Mouse (Mus musculus): ENCODE results near the gene Ptprs. TPM values are rescaled to one million over a fixed set of nuclear protein-coding genes. Genes with fewer than 3 reads are reported as not detected.

The Ptprs gene
- polyA plus RNA-seq, 1 experiment from 2014 or later = 210 TPM

DNA sequence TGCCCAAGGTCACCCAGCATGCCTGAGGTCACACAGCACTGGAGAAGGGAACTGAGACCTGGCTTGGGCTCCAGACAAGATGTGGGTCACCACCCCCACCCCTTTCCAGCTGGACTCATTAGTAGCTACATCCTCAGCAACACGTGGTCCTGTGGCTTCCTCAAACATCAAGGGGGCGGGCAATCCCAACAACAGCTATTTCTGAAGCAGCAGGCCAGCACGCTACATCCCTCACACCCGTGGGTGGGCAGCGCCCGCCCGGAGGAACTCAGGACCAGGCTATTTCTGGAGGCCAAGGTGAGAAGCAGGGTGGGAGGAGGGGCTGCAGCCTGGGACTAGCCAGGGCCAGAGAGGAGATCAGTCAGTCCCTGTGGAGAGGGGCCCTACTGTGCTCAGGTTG is 7.4 kb downstream of the Ptprs start:
- no peak overlapping the region for H3K4me2 ChIP-seq (ENCODE audit: low read depth, low read length, severe bottlenecking)
- peaks cover 2% of the 10 kb centered on the region; the same call in 1 of the 2 replicates for H3K36me3 ChIP-seq (ENCODE audit: control insufficient read depth, insufficient read depth, low read length)
- H3K27me3 ChIP-seq (ENCODE audit: control insufficient read depth, insufficient read depth, low read length) = peaks cover 6% of the 10 kb centered on the region
- H3K9ac ChIP-seq (ENCODE audit: low read length) = no peak overlapping the region
- ATAC-seq (replicated peaks; ENCODE audit: low FRiP score) (no peak), DNase-seq (ENCODE audit: low spot score) (no peak)
- H3K4me1 ChIP-seq (replicated peaks; ENCODE audit: control insufficient read depth, insufficient read depth, low read length) = peaks cover 54% of the 10 kb centered on the region
- no peak overlapping the region for H3K4me3 ChIP-seq (ENCODE audit: low read depth, low read length)
- H3K27ac ChIP-seq (ENCODE audit: low read depth, low read length) = peak overlapping the region; percentile 50
- 77% methylated on average over 7 of the region's 7 CpGs for WGBS
- no peaks in the 10 kb centered on the region for H3K9me3 ChIP-seq (ENCODE audit: control insufficient read depth, low read length)

DNA sequence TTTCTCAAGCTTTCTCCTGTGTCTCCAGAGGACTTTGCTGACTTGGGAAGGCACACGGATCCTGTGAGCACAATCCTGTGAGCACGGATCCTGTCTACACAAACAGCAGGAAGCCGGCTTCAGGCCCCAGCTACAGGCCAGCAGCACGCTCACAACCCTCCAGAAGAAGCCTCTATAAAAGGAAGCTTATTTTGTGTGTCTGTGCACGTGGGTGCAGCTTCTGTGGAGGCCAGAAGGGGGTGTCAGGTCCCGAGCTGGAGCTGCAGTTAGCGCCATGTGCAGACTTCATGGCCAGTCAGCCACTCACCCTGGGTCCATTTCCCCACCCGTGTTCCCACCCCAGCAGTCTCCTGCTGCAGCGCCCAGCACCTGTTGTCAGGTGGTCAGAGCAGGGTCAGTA is 7.9 kb downstream of the Ptprs start:
- ATAC-seq (replicated peaks; ENCODE audit: low FRiP score) = no peak
- no peak for DNase-seq (ENCODE audit: low spot score)
- Histone ChIP-seq H3K4me3 (ENCODE audit: low read depth, low read length) (no peak overlapping the region), H3K9ac (ENCODE audit: low read length) (no peak overlapping the region), H3K27ac (ENCODE audit: low read depth, low read length) (peak overlapping the region; percentile 87), H3K9me3 (ENCODE audit: control insufficient read depth, low read length) (no peaks in the 10 kb centered on the region), H3K4me2 (ENCODE audit: low read depth, low read length, severe bottlenecking) (no peak overlapping the region), H3K36me3 (ENCODE audit: control insufficient read depth, insufficient read depth, low read length) (peaks cover 2% of the 10 kb centered on the region; the same call in 1 of the 2 replicates), H3K27me3 (ENCODE audit: control insufficient read depth, insufficient read depth, low read length) (peaks cover 5% of the 10 kb centered on the region), H3K4me1 (replicated peaks; ENCODE audit: control insufficient read depth, insufficient read depth, low read length) (peaks cover 53% of the 10 kb centered on the region)
- 90% methylated on average over 9 of the region's 9 CpGs for WGBS

DNA sequence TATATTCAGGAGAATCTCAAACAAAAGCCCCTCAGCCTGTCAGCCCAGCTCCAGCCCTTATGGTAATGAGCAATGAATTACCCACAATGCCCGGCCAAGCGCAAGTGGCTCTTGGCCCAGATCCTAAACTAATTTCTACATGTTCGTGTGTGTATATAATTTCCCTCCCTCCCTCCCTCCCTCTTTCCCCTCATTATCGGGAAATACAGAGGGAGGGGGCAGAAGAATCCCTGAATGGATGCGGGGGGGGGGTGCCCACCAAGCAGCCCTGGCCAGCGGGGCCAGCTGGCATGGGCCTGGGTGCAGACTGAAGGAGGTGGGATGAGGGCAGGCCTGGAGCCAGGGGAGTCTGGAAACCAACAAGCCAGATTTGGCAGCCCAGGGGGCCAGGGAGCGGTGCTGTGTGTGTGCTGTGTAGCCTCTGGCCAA is 8.8 kb downstream of the Ptprs start:
- DNase-seq (ENCODE audit: low spot score) (peak; percentile 77), ATAC-seq (replicated peaks; ENCODE audit: low FRiP score) (peak; percentile 39)
- Histone ChIP-seq H3K9ac (ENCODE audit: low read length) (no peak overlapping the region; the same call in 1 of the 2 replicates), H3K4me2 (ENCODE audit: low read depth, low read length, severe bottlenecking) (peak overlapping the region; percentile 29; the same call in 1 of the 2 replicates), H3K9me3 (ENCODE audit: control insufficient read depth, low read length) (no peaks in the 10 kb centered on the region), H3K4me1 (replicated peaks; ENCODE audit: control insufficient read depth, insufficient read depth, low read length) (peaks cover 51% of the 10 kb centered on the region), H3K27ac (ENCODE audit: low read depth, low read length) (peak overlapping the region; percentile 87), H3K4me3 (ENCODE audit: low read depth, low read length) (no peak overlapping the region), H3K36me3 (ENCODE audit: control insufficient read depth, insufficient read depth, low read length) (peaks cover 2% of the 10 kb centered on the region; the same call in 1 of the 2 replicates), H3K27me3 (ENCODE audit: control insufficient read depth, insufficient read depth, low read length) (peaks cover 1% of the 10 kb centered on the region)
- 51% methylated on average over 7 of the region's 7 CpGs for WGBS

DNA sequence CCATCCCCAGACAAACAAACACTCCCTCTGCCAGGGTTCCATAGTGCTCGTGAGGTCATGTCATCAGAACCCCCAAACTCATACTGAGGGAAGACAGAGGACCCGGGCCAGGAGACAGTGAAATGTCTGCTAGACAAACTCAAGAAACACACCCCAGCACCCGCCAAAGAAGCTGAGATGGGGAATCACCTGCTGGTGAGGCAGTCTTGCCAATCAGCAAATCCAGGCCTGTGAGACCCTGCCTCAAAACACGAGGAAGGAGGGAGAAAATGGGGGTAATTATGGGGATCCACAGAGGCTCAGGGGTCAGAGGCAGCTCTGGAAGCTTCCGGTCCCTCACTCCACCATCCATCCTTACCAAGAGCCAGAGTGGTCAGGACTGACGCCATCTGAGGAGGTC is 9.5 kb downstream of the Ptprs start:
- Histone ChIP-seq H3K36me3 (ENCODE audit: control insufficient read depth, insufficient read depth, low read length) (peaks cover 2% of the 10 kb centered on the region; the same call in 1 of the 2 replicates), H3K4me2 (ENCODE audit: low read depth, low read length, severe bottlenecking) (no peak overlapping the region), H3K27me3 (ENCODE audit: control insufficient read depth, insufficient read depth, low read length) (no peaks in the 10 kb centered on the region; the same call in 1 of the 2 replicates), H3K9me3 (ENCODE audit: control insufficient read depth, low read length) (no peaks in the 10 kb centered on the region), H3K9ac (ENCODE audit: low read length) (no peak overlapping the region; the same call in 1 of the 2 replicates), H3K27ac (ENCODE audit: low read depth, low read length) (peak overlapping the region; percentile 87), H3K4me3 (ENCODE audit: low read depth, low read length) (no peak overlapping the region), H3K4me1 (replicated peaks; ENCODE audit: control insufficient read depth, insufficient read depth, low read length) (peaks cover 44% of the 10 kb centered on the region)
- ATAC-seq (replicated peaks; ENCODE audit: low FRiP score) (no peak), DNase-seq (ENCODE audit: low spot score) (no peak)
- 72% methylated on average over 6 of the region's 6 CpGs for WGBS

DNA sequence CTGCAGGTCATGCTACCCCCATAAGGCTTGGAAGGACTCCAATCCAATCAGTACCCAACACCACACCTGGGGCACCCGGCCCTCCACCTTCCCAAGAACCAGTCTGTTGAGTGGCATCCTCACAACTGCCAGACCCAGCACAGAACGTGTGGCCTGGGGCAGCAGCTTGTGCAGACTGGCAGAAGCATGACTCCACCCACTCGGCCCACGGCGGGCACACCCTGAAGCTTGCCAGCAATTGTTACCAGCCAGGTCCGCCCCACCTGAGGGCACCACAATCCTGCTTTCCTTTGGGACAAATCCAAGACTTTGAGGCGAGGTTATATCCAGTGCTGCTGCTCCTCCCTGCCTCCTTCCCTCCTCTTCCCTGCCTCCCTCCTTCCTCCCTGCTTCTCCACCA is 11.5 kb downstream of the Ptprs start:
- Histone ChIP-seq H3K27ac (ENCODE audit: low read depth, low read length) (no peak overlapping the region), H3K4me1 (replicated peaks; ENCODE audit: control insufficient read depth, insufficient read depth, low read length) (peaks cover 28% of the 10 kb centered on the region)

DNA sequence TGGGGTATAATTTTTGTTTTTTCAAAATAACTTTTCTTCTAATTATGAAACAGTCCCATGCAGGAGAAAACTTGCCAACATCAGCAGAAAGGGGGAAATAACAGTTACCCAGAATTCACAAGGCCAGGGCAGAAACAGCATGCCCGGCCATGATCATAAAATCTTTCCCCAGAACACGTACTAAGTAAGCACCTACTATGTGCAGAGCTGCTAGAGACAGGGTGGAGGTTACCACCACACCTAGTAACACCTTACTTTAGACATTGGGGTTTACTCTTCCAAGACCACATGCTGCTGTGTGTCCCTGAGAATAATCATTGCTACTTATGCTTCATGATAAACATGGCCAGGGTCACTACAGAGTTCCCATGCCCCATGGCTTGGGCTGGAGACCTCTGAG is 11.9 kb downstream of the Ptprs start:
- H3K9me3 ChIP-seq (ENCODE audit: control insufficient read depth, low read length) = no peaks in the 10 kb centered on the region
- 91% methylated on average over 2 of the region's 2 CpGs for WGBS
- no peak overlapping the region for H3K27ac ChIP-seq (ENCODE audit: low read depth, low read length)
- H3K9ac ChIP-seq (ENCODE audit: low read length) = no peak overlapping the region
- no peak overlapping the region for H3K4me2 ChIP-seq (ENCODE audit: low read depth, low read length, severe bottlenecking)
- H3K4me1 ChIP-seq (replicated peaks; ENCODE audit: control insufficient read depth, insufficient read depth, low read length) = peaks cover 23% of the 10 kb centered on the region
- ATAC-seq (replicated peaks; ENCODE audit: low FRiP score) (no peak), DNase-seq (ENCODE audit: low spot score) (no peak)
- peaks cover 2% of the 10 kb centered on the region; the same call in 1 of the 2 replicates for H3K36me3 ChIP-seq (ENCODE audit: control insufficient read depth, insufficient read depth, low read length)
- no peak overlapping the region for H3K4me3 ChIP-seq (ENCODE audit: low read depth, low read length)
- H3K27me3 ChIP-seq (ENCODE audit: control insufficient read depth, insufficient read depth, low read length) = no peaks in the 10 kb centered on the region

More for the DNA sequence above, 11.5 kb downstream of the Ptprs start:
- ATAC-seq (replicated peaks; ENCODE audit: low FRiP score) = no peak
- no peak for DNase-seq (ENCODE audit: low spot score)
- no peak overlapping the region for H3K9ac ChIP-seq (ENCODE audit: low read length)
- H3K27me3 ChIP-seq (ENCODE audit: control insufficient read depth, insufficient read depth, low read length) = no peaks in the 10 kb centered on the region
- 87% methylated on average over 7 of the region's 7 CpGs for WGBS
- peaks cover 2% of the 10 kb centered on the region; the same call in 1 of the 2 replicates for H3K36me3 ChIP-seq (ENCODE audit: control insufficient read depth, insufficient read depth, low read length)
- no peak overlapping the region for H3K4me2 ChIP-seq (ENCODE audit: low read depth, low read length, severe bottlenecking)
- H3K9me3 ChIP-seq (ENCODE audit: control insufficient read depth, low read length) = no peaks in the 10 kb centered on the region
- no peak overlapping the region for H3K4me3 ChIP-seq (ENCODE audit: low read depth, low read length)

DNA sequence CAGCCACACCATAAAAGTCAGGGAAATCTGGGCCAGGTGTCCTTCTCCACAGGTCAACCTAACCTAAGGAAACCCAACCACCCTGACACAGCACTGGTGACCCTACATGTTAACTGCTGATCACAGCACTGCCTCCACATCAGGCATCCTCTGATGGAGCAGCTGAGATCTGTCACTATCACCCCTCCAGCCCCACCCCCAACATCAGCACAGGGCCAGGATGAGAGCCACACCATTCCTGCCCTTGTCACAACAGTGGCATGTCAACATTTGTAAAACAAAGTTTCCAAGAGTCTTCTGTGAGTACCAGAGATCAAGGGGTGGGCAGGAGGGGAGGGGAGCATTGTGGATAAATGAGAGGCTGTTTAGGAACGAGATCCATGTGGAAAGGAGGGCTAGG is 12.8 kb downstream of the Ptprs start:
- WGBS = 64% methylated on average over 1 of the region's 1 CpGs
- Histone ChIP-seq H3K4me3 (ENCODE audit: low read depth, low read length) (no peak overlapping the region), H3K9ac (ENCODE audit: low read length) (peak overlapping the region; percentile 29; the same call in 1 of the 2 replicates), H3K27ac (ENCODE audit: low read depth, low read length) (peak overlapping the region; percentile 92), H3K9me3 (ENCODE audit: control insufficient read depth, low read length) (no peaks in the 10 kb centered on the region), H3K4me1 (replicated peaks; ENCODE audit: control insufficient read depth, insufficient read depth, low read length) (peaks cover 20% of the 10 kb centered on the region), H3K4me2 (ENCODE audit: low read depth, low read length, severe bottlenecking) (peak overlapping the region; percentile 96; the same call in 1 of the 2 replicates), H3K36me3 (ENCODE audit: control insufficient read depth, insufficient read depth, low read length) (peaks cover under 1% of the 10 kb centered on the region; the same call in 1 of the 2 replicates), H3K27me3 (ENCODE audit: control insufficient read depth, insufficient read depth, low read length) (no peaks in the 10 kb centered on the region)
- DNase-seq (ENCODE audit: low spot score) = no peak
- ATAC-seq (replicated peaks; ENCODE audit: low FRiP score) = no peak

DNA sequence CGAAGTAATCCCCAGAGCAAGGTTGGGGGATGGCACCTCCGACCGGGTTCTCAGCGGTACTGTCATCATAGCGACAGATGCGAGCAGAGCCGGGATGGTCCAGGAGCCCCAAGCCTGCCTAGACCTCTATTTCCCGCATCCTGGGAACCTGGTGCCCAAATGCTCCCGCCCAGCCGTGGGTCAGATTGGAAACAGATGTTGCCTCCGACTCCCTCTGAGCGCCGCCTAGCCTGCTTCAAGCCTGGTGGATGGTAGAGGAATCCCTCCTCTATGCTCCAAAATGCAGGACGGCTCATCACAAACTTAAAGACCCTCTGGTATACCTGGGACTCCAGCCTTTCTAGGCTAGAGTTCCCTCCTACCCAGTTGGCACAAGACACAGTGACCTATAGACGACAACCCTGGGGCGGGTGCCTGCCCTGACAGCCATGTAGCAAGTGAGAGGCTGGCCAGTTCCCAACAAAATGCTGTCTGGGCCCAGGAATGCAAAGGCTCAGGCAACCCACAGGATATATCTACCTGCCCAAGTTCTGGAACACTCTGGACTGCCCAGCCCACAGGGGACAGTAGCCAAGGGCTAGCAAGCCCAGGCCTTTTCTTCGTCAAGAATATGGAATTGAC is 13.3 kb downstream of the Ptprs start:
- peaks cover 16% of the 10 kb centered on the region for H3K4me1 ChIP-seq (replicated peaks; ENCODE audit: control insufficient read depth, insufficient read depth, low read length)
- H3K36me3 ChIP-seq (ENCODE audit: control insufficient read depth, insufficient read depth, low read length) = no peaks in the 10 kb centered on the region
- WGBS = 3% methylated on average over 16 of the region's 17 CpGs
- H3K4me3 ChIP-seq (ENCODE audit: low read depth, low read length) = peak overlapping the region; percentile 56
- ATAC-seq (replicated peaks; ENCODE audit: low FRiP score) (no peak), DNase-seq (ENCODE audit: low spot score) (no peak)
- peak overlapping the region; percentile 29; the same call in 1 of the 2 replicates for H3K9ac ChIP-seq (ENCODE audit: low read length)
- peak overlapping the region; percentile 96 for H3K4me2 ChIP-seq (ENCODE audit: low read depth, low read length, severe bottlenecking)
- H3K9me3 ChIP-seq (ENCODE audit: control insufficient read depth, low read length) = no peaks in the 10 kb centered on the region
- no peaks in the 10 kb centered on the region for H3K27me3 ChIP-seq (ENCODE audit: control insufficient read depth, insufficient read depth, low read length)
- H3K27ac ChIP-seq (ENCODE audit: low read depth, low read length) = peak overlapping the region; percentile 92
